Mouse (Mus musculus) E14TG2a.4 (cell line): ENCODE data around the gene Slc4a4.

Source experiments
- CTCF ChIP-seq: conservative IDR thresholded peaks from 2 replicates; pipeline ENCODE4 v1.5.1; 2014; ENCODE audit warnings: low read length
- NANOG ChIP-seq: IDR thresholded peaks from 2 replicates; pipeline ENCODE4 v1.6.1; 2014; ENCODE audit warnings: borderline replicate concordance, low read length, mixed read lengths

DNA sequence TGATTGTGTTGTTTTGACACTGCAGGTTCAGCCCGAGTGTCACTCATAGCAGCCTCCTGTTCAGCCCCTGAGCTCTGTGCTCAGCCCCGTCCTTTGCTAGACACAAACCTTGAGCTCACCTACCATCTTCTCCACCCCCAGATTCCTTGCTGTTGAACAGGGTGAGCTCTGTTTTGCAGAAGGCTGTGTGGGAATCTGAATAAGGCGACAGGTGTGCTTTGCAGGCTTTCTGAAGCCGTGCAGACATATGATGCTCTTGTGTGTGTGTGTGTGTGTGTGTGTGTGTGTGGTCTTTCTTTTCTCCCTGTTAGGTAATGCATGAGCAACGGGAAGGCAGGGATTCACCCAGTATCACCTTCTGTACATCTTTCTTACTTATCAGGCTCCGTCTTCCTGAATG lies 241.6 kb downstream of the Slc4a4 start:
- TF ChIP-seq CTCF, result no peak
- no peak for TF ChIP-seq NANOG
